Mouse (Mus musculus) lung, embryonic 16.5 days (tissue): Measurements from ENCODE around the gene Crat. TPM values are rescaled to one million over a fixed set of nuclear protein-coding genes. Genes with fewer than 3 reads are reported as not detected.

Experiments used
- ATAC-seq: fragments of 200-750 bp; cut with Nextera tagmentation; 2 replicates; pipeline ENCODE4 v1.8.0; 2017; ENCODE audit warnings: low read depth, mild to moderate bottlenecking, moderate library complexity
- H3K27ac ChIP-seq: fragments of 300-500 bp; sonication (generic); 2 replicates; pipeline ENCODE4 v1.5.1; 2014; ENCODE audit warnings: mild to moderate bottlenecking, control low read depth, low read length
- H3K27me3 ChIP-seq: fragments of 300-500 bp; sonication (generic); 2 replicates; pipeline ENCODE4 v1.6.1; 2014; ENCODE audit warnings: low read depth, low read length, mixed read lengths; ENCODE audit not compliant: control insufficient read depth, insufficient read depth
- H3K36me3 ChIP-seq: fragments of 300-500 bp; sonication (generic); 2 replicates; pipeline ENCODE4 v1.6.1; 2014; ENCODE audit warnings: low read length; ENCODE audit not compliant: control insufficient read depth, insufficient read depth
- H3K4me1 ChIP-seq: fragments of 300-500 bp; sonication (generic); replicated peaks from 2 replicates; pipeline ENCODE4 v1.6.1; 2014; ENCODE audit warnings: low read length, mixed read lengths; ENCODE audit not compliant: control insufficient read depth, insufficient read depth
- H3K4me2 ChIP-seq: fragments of 300-500 bp; sonication (generic); 2 replicates; pipeline ENCODE4 v1.6.1; 2014; ENCODE audit warnings: low read depth, low read length, control low read depth
- H3K4me3 ChIP-seq: fragments of 300-500 bp; sonication (generic); 2 replicates; pipeline ENCODE4 v1.5.1; 2014; ENCODE audit warnings: mild to moderate bottlenecking, low read length, control low read depth
- H3K9ac ChIP-seq: fragments of 300-500 bp; sonication (generic); 2 replicates; pipeline ENCODE4 v1.6.1; 2014; ENCODE audit warnings: low read length, control low read depth
- H3K9me3 ChIP-seq: fragments of 300-500 bp; sonication (generic); 2 replicates; pipeline ENCODE4 v1.6.1; 2016; ENCODE audit warnings: low read length; ENCODE audit not compliant: control insufficient read depth
- WGBS: fragments of 180-500 bp; shearing (Covaris S2); extraction: QIAGEN DNeasy Blood & Tissue Kit; methylation state at CpG from one replicate; pipeline ENCODE4 v1.1.7; 2014; 5-methylcytosine and 5-hydroxymethylcytosine counted together
- polyA plus RNA-seq: library from polyadenylated mRNA; unstranded; fragments of >200 nt; fragmentation: Nextera tagmentation; extraction: Ambion mirVana; gene quantifications from 2 replicates; pipeline ENCODE4 v1.2.1, GENCODE M21; 2015

Gene Crat
- polyA plus RNA-seq, 1 experiment from 2014 or later = 39.3 TPM

DNA sequence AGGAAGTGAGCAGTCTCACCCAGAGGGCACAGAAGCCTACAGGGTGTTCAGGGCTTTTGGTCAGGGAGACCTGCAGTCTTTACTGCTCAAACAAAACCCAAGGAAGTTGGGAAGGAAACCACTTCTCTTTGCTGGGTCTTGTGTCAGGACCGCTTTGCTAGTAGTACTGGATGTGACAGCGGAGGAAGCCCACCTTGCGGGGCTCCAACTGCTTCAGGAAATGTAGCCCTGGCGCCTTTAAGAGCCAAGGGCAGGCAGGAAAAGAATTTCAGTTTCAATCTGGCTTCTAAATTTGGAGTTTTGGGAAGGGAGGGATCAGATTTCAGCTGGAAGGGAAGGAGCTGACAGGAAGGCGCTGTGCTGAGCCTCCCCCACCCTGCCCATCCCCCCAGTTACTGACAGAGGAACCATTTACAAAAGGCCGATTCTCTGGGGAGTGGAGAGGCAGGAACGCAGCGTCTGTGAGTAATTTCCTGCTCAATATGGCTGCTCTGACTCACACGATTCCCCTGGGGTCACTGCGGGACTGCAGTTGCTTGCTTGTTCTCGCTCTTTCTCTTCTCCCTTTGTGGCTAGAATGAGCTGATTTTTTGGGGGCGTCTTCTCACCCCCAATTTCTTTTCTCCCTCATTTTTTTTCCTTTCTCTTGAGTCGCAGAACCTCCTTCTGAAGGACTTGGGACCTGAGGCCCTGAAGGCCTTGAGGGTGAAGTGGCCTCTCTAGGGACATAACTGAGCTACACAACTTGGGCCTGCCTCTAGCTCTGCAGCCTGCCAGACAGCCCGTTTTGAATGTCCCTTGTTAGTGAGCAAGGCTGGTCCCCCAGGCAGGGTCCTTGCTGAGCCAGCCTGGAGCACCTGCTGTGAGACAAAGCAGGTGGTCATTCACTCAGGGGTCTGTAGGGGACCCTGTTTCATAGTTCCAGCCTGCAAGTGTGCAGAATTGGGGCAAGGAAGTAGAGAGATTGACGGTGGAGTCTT is 26.2 kb upstream of the Crat start:
- Histone ChIP-seq H3K4me1 (peaks cover 60% of the 10 kb centered on the region), H3K9ac (peak overlapping the region; percentile 72), H3K9me3 (no peaks in the 10 kb centered on the region), H3K27me3 (no peaks in the 10 kb centered on the region), H3K4me2 (peak overlapping the region; percentile 61), H3K27ac (peak overlapping the region; percentile 99), H3K4me3 (peak overlapping the region; percentile 41), H3K36me3 (peaks cover 31% of the 10 kb centered on the region)
- peak; percentile 86 for ATAC-seq
- 2% methylated on average over 15 of the region's 15 CpGs for WGBS

DNA sequence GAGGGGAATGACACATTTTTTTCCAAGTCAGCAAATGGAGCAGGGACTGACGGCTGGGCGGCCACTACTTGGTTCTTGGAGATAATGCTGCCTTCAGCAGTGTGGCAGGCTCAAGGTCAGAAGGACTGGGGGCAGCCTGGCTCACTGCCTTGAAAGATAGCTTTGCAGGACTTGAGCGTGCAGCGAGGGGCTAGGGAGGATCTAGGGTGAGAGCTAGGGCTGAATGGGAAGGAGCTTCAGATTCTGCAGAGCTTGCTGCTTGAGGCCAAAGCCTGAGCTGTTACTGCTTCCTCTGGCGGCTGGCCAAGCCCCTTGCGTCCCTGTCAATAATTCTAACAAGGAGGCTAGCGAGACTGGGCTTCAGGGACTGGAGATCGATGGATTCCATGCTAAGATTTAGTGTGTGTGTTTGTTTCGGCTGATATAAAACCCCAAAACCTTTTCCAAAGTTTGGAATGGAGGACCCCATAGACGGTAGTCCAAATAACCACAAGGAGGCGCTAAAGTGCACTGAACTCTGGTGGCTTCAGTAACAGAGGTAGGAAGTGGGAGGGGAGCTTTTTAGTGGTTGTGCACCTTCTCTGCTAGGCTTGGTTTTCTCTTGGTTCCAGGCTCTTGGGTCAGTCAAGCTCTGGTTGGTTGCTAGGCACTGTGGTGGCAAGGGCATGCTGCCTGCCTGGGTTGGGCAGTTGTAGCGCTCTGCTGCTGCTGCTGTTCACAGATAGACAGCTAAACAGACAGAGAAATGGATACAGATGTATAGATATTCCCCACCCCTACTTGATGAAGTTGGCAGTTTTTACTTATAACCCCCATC is 25.3 kb upstream of the Crat start:
- Histone ChIP-seq H3K4me2 (peak overlapping the region; percentile 61), H3K36me3 (peaks cover 31% of the 10 kb centered on the region), H3K9me3 (no peaks in the 10 kb centered on the region), H3K4me3 (peak overlapping the region; percentile 41), H3K27me3 (no peaks in the 10 kb centered on the region), H3K9ac (peak overlapping the region; percentile 56), H3K27ac (peak overlapping the region; percentile 99), H3K4me1 (peaks cover 60% of the 10 kb centered on the region)
- 4% methylated on average over 12 of the region's 12 CpGs for WGBS
- ATAC-seq = peak; percentile 56

DNA sequence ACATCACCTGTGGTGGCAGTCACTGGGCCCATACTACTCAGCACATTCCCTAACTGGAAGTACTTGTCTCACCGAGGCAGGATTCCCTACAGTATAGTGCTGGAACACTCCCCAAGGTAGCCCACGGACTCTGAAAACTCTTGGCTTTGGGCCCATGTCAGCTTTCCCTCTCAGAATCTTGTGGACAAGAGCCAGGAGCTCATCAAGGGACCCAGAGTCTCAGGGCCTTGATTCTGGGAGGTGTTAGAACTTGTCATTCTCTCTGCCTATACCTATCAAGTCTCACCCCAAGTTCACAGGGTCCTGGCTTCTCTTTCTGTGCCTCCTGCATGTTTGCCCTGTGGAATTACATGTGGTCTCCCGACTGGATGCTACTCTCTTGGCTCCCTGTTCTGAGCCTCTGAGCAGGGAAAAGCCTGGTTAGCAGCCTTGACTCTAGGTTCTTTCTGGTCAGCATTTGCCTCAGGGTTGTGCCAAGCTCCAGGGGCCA is 24.6 kb upstream of the Crat start:
- WGBS = 16% methylated on average over 3 of the region's 3 CpGs
- ATAC-seq = no peak
- H3K27me3 ChIP-seq = no peaks in the 10 kb centered on the region
- H3K9me3 ChIP-seq = no peaks in the 10 kb centered on the region
- peak overlapping the region; percentile 99 for H3K27ac ChIP-seq
- H3K36me3 ChIP-seq = peaks cover 31% of the 10 kb centered on the region
- no peak overlapping the region for H3K4me3 ChIP-seq
- peaks cover 57% of the 10 kb centered on the region for H3K4me1 ChIP-seq
- H3K4me2 ChIP-seq = no peak overlapping the region
- H3K9ac ChIP-seq = peak overlapping the region; percentile 39

GRCm38 (mm10) chr2:30439631-30440030 is 24.0 kb upstream of the Crat start:
- Histone ChIP-seq H3K9ac (peak overlapping the region; percentile 39), H3K4me3 (no peak overlapping the region), H3K27me3 (no peaks in the 10 kb centered on the region), H3K27ac (peak overlapping the region; percentile 99), H3K36me3 (peaks cover 31% of the 10 kb centered on the region), H3K9me3 (no peaks in the 10 kb centered on the region), H3K4me2 (no peak overlapping the region), H3K4me1 (peaks cover 51% of the 10 kb centered on the region)
- no peak for ATAC-seq
- WGBS = 89% methylated on average over 6 of the region's 6 CpGs

- Histone ChIP-seq H3K9me3 (no peaks in the 10 kb centered on the region), H3K4me1 (peaks cover 32% of the 10 kb centered on the region), H3K4me2 (no peak overlapping the region), H3K27me3 (no peaks in the 10 kb centered on the region), H3K36me3 (peaks cover 42% of the 10 kb centered on the region), H3K9ac (no peak overlapping the region), H3K4me3 (no peak overlapping the region), H3K27ac (no peak overlapping the region)
- WGBS = 89% methylated on average over 4 of the region's 4 CpGs
- no peak for ATAC-seq
Measured at GRCm38 (mm10) chr2:30437791-30438190, 22.2 kb upstream of the Crat start.

DNA sequence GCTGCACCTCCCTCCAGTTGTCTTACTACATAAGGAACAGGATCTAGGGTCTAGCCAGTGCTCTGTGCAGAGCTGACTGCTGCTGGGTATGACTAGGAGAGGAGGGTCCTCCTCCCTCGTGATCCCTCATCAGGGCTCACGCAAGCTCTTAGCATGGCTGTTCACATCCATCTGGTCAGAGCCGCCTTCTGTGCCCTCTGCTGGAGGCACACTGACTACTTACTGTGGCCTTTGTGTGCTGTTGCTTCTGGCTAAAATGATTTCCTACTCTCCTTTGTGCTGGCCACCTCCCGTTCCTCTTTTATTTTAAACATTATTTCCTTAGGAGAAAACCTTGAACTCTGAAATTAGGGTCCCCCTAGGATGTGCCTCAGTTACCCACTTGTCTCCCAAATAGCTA is 21.2 kb upstream of the Crat start:
- Histone ChIP-seq H3K27ac (no peak overlapping the region), H3K9me3 (no peaks in the 10 kb centered on the region), H3K36me3 (peaks cover 48% of the 10 kb centered on the region), H3K4me2 (no peak overlapping the region), H3K4me3 (no peak overlapping the region), H3K4me1 (peaks cover 23% of the 10 kb centered on the region), H3K9ac (no peak overlapping the region), H3K27me3 (no peaks in the 10 kb centered on the region)
- ATAC-seq = no peak
- 74% methylated on average over 4 of the region's 4 CpGs for WGBS

- H3K27me3 ChIP-seq = no peaks in the 10 kb centered on the region
- peaks cover 19% of the 10 kb centered on the region for H3K4me1 ChIP-seq
- no peak overlapping the region for H3K4me2 ChIP-seq
- peaks cover 53% of the 10 kb centered on the region for H3K36me3 ChIP-seq
- 71% methylated on average over 5 of the region's 5 CpGs for WGBS
- H3K9ac ChIP-seq = no peak overlapping the region
- no peak; the same call in 1 of the 2 replicates for ATAC-seq
- no peak overlapping the region for H3K27ac ChIP-seq
- H3K9me3 ChIP-seq = no peaks in the 10 kb centered on the region
- no peak overlapping the region for H3K4me3 ChIP-seq
Measured at GRCm38 (mm10) chr2:30436156-30436545, 20.5 kb upstream of the Crat start.

GRCm38 (mm10) chr2:30435326-30436155 is 19.9 kb upstream of the Crat start:
- Histone ChIP-seq H3K4me1 (peaks cover 13% of the 10 kb centered on the region), H3K4me3 (no peak overlapping the region), H3K27ac (no peak overlapping the region), H3K9ac (no peak overlapping the region), H3K4me2 (no peak overlapping the region), H3K9me3 (no peaks in the 10 kb centered on the region), H3K36me3 (peaks cover 59% of the 10 kb centered on the region), H3K27me3 (no peaks in the 10 kb centered on the region)
- ATAC-seq = peak; percentile 53
- WGBS = 48% methylated on average over 5 of the region's 5 CpGs
